Mouse (Mus musculus) lung, embryonic 15.5 days (tissue): ENCODE data around the gene Trim12c. TPM values are rescaled to one million over a fixed set of nuclear protein-coding genes. Genes with fewer than 3 reads are reported as not detected.
A peak's percentile ranks its signal among the peaks of the same experiment; 100 is the strongest.
"Not testable (repeated sequence)": the region's sequence is repeated elsewhere in the genome, so short reads cannot be mapped to it uniquely, and the experiment has no call there.

Source experiments
- ATAC-seq: fragments of 200-750 bp; cut with Nextera tagmentation; 2 replicates; pipeline ENCODE4 v1.8.0; 2017; ENCODE audit warnings: moderate number of reproducible peaks, borderline replicate concordance; ENCODE audit not compliant: low FRiP score, low TSS enrichment; ENCODE audit errors: extremely low read depth
- H3K27ac ChIP-seq: fragments of 300-500 bp; sonication (generic); 2 replicates; pipeline ENCODE4 v1.5.1; 2015; ENCODE audit warnings: moderate library complexity, mild to moderate bottlenecking, inconsistent platforms
- H3K27me3 ChIP-seq: fragments of 300-500 bp; sonication (generic); 2 replicates; pipeline ENCODE4 v1.6.1; 2015; ENCODE audit warnings: inconsistent platforms
- H3K36me3 ChIP-seq: fragments of 300-500 bp; sonication (generic); 2 replicates; pipeline ENCODE4 v1.6.1; 2015; ENCODE audit warnings: inconsistent platforms
- H3K4me1 ChIP-seq: fragments of 300-500 bp; sonication (generic); 2 replicates; pipeline ENCODE4 v1.6.1; 2015; ENCODE audit warnings: inconsistent platforms
- H3K4me2 ChIP-seq: fragments of 300-500 bp; sonication (generic); 2 replicates; pipeline ENCODE4 v1.6.1; 2015; ENCODE audit warnings: inconsistent platforms, mild to moderate bottlenecking, moderate library complexity
- H3K4me3 ChIP-seq: fragments of 300-500 bp; sonication (generic); 2 replicates; pipeline ENCODE4 v1.5.1; 2015; ENCODE audit warnings: mild to moderate bottlenecking, inconsistent platforms
- H3K9ac ChIP-seq: fragments of 300-500 bp; sonication (generic); 2 replicates; pipeline ENCODE4 v1.6.1; 2015; ENCODE audit warnings: inconsistent platforms
- H3K9me3 ChIP-seq: fragments of 300-500 bp; sonication (generic); 2 replicates; pipeline ENCODE4 v1.6.1; 2016; ENCODE audit warnings: inconsistent platforms
- WGBS: fragments of 180-500 bp; shearing (Covaris S2); methylation state at CpG from one replicate; pipeline ENCODE4 v1.1.7; 2015; 5-methylcytosine and 5-hydroxymethylcytosine counted together
- polyA plus RNA-seq: library from polyadenylated mRNA; unstranded; fragments of >200 nt; fragmentation: Nextera tagmentation; extraction: Ambion mirVana; gene quantifications from 2 replicates; pipeline ENCODE4 v1.2.1, GENCODE M21; 2015

Trim12c gene
- 2.0 and 2.3 TPM in 2 replicates for polyA plus RNA-seq

GRCm38 (mm10) chr7:104352717-104353599 lies at the start of gene Trim12c:
TSS of gene Trim12c (minus strand) at chr7:104353362.
- Histone ChIP-seq H3K4me1 (no peaks in the 10 kb centered on the region), H3K27me3 (no peaks in the 10 kb centered on the region), H3K36me3 (no peaks in the 10 kb centered on the region), H3K27ac (peak within 1 kb of the TSS; percentile 47), H3K4me2 (peak within 1 kb of the TSS; percentile 61), H3K9ac (0 out of 2 replicates have a peak within 1 kb of the TSS, but pooled peaks have one; percentile 27), H3K4me3 (peak within 1 kb of the TSS; percentile 48), H3K9me3 (no peaks in the 10 kb centered on the region)
- 2% methylated on average over 14 of the region's 14 CpGs for WGBS
- ATAC-seq: peak; percentile 100

- Histone ChIP-seq H3K4me2 (no peak overlapping the region), H3K4me3 (no peak overlapping the region), H3K27ac (no peak overlapping the region), H3K27me3 (no peaks in the 10 kb centered on the region), H3K36me3 (no peaks in the 10 kb centered on the region), H3K9me3 (no peaks in the 10 kb centered on the region), H3K9ac (no peak overlapping the region), H3K4me1 (no peaks in the 10 kb centered on the region)
- no peak for ATAC-seq
These were observed 48.0 kb upstream of the Trim12c start for GRCm38 (mm10) chr7:104401140-104401539.

GRCm38 (mm10) chr7:104400698-104401097 lies 47.5 kb upstream of the Trim12c start, which contains the start of gene Trim30c:
TSS of gene Trim30c (minus strand) at chr7:104400837.
- no peak within 1 kb of the TSS for H3K4me2 ChIP-seq
- no peak within 1 kb of the TSS for H3K9ac ChIP-seq
- H3K9me3 ChIP-seq: no peaks in the 10 kb centered on the region
- no peaks in the 10 kb centered on the region for H3K36me3 ChIP-seq
- 80% methylated on average over 1 of the region's 1 CpGs for WGBS
- H3K4me3 ChIP-seq: no peak within 1 kb of the TSS
- no peaks in the 10 kb centered on the region for H3K27me3 ChIP-seq
- no peak within 1 kb of the TSS for H3K27ac ChIP-seq
- no peak for ATAC-seq
- H3K4me1 ChIP-seq: no peaks in the 10 kb centered on the region

GRCm38 (mm10) chr7:104398492-104398891 lies 45.3 kb upstream of the Trim12c start:
- Histone ChIP-seq H3K27me3 (no peaks in the 10 kb centered on the region), H3K9ac (no peak overlapping the region), H3K36me3 (no peaks in the 10 kb centered on the region), H3K4me1 (no peaks in the 10 kb centered on the region), H3K4me3 (no peak overlapping the region), H3K27ac (no peak overlapping the region), H3K9me3 (no peaks in the 10 kb centered on the region), H3K4me2 (no peak overlapping the region)
- no peak for ATAC-seq
- 81% methylated on average over 1 of the region's 1 CpGs for WGBS

GRCm38 (mm10) chr7:104369736-104370414 lies 16.7 kb upstream of the Trim12c start, which contains the start of gene Trim30b:
TSS of gene Trim30b (minus strand) at chr7:104369884.
- no peak within 1 kb of the TSS for H3K4me3 ChIP-seq
- no peak for ATAC-seq
- H3K27ac ChIP-seq: no peak within 1 kb of the TSS
- WGBS: 66% methylated on average over 1 of the region's 1 CpGs
- no peak within 1 kb of the TSS for H3K4me2 ChIP-seq
- no peaks in the 10 kb centered on the region for H3K36me3 ChIP-seq
- no peaks in the 10 kb centered on the region for H3K9me3 ChIP-seq
- no peaks in the 10 kb centered on the region for H3K4me1 ChIP-seq
- H3K27me3 ChIP-seq: no peaks in the 10 kb centered on the region
- no peak within 1 kb of the TSS for H3K9ac ChIP-seq

GRCm38 (mm10) chr7:104366339-104366738 lies 13.2 kb upstream of the Trim12c start:
- Histone ChIP-seq H3K27me3 (no peaks in the 10 kb centered on the region), H3K4me1 (no peaks in the 10 kb centered on the region), H3K9me3 (no peaks in the 10 kb centered on the region), H3K27ac (no peak overlapping the region), H3K36me3 (no peaks in the 10 kb centered on the region), H3K9ac (no peak overlapping the region), H3K4me3 (no peak overlapping the region), H3K4me2 (no peak overlapping the region)
- no peak for ATAC-seq

- Histone ChIP-seq H3K4me2 (peak overlapping the region; percentile 61), H3K4me3 (peak overlapping the region; percentile 48), H3K9me3 (no peaks in the 10 kb centered on the region), H3K27ac (no peak overlapping the region), H3K36me3 (no peaks in the 10 kb centered on the region), H3K27me3 (no peaks in the 10 kb centered on the region), H3K9ac (no peak overlapping the region), H3K4me1 (no peaks in the 10 kb centered on the region)
- ATAC-seq: no peak
- WGBS: 58% methylated on average over 2 of the region's 2 CpGs
These were observed 422 bp upstream of the Trim12c start for GRCm38 (mm10) chr7:104353600-104353967.

- 89% methylated on average over 4 of the region's 4 CpGs for WGBS
- H3K9me3 ChIP-seq, H3K4me2 ChIP-seq, H3K9ac ChIP-seq, H3K36me3 ChIP-seq, H3K27ac ChIP-seq, H3K4me1 ChIP-seq, H3K4me3 ChIP-seq, ATAC-seq, H3K27me3 ChIP-seq: not testable (repeated sequence)
These were observed 5.1 kb downstream of the Trim12c start for GRCm38 (mm10) chr7:104348043-104348442.

- H3K4me2 ChIP-seq, H3K9ac ChIP-seq, H3K27me3 ChIP-seq, H3K36me3 ChIP-seq, H3K4me1 ChIP-seq, ATAC-seq, H3K27ac ChIP-seq, H3K9me3 ChIP-seq, H3K4me3 ChIP-seq: not testable (repeated sequence)
- WGBS: 83% methylated on average over 4 of the region's 4 CpGs
These were observed 12.4 kb downstream of the Trim12c start for GRCm38 (mm10) chr7:104340744-104341143.

- not testable (repeated sequence) for H3K27me3 ChIP-seq, H3K9me3 ChIP-seq, H3K9ac ChIP-seq, H3K36me3 ChIP-seq, H3K4me3 ChIP-seq, ATAC-seq, H3K4me1 ChIP-seq, H3K27ac ChIP-seq, H3K4me2 ChIP-seq
- 69% methylated on average over 3 of the region's 3 CpGs for WGBS
These were observed 17.6 kb downstream of the Trim12c start for GRCm38 (mm10) chr7:104335547-104335946.

- not testable (repeated sequence) for H3K4me3 ChIP-seq, H3K9me3 ChIP-seq, ATAC-seq, H3K4me1 ChIP-seq, H3K9ac ChIP-seq, H3K27ac ChIP-seq, H3K36me3 ChIP-seq, H3K27me3 ChIP-seq, H3K4me2 ChIP-seq
- 79% methylated on average over 2 of the region's 2 CpGs for WGBS
These were observed 24.0 kb downstream of the Trim12c start, which contains the start of gene Trim34b for GRCm38 (mm10) chr7:104329171-104329570. TSS of gene Trim34b (plus strand) at chr7:104329471.

- no peaks in the 10 kb centered on the region for H3K36me3 ChIP-seq
- ATAC-seq: no peak
- H3K4me1 ChIP-seq: no peaks in the 10 kb centered on the region
- H3K9ac ChIP-seq: no peak overlapping the region
- H3K27me3 ChIP-seq: no peaks in the 10 kb centered on the region
- no peaks in the 10 kb centered on the region for H3K9me3 ChIP-seq
- no peak overlapping the region for H3K4me2 ChIP-seq
- no peak overlapping the region for H3K27ac ChIP-seq
- 58% methylated on average over 9 of the region's 9 CpGs for WGBS
- H3K4me3 ChIP-seq: no peak overlapping the region
These were observed 31.1 kb downstream of the Trim12c start for GRCm38 (mm10) chr7:104322028-104322427.
